Mouse (Mus musculus) liver, adult 2 months (tissue): ENCODE results near the gene Susd3.

Experiments
- CTCF ChIP-seq: fragments of 200-500 bp; IDR thresholded peaks from 2 replicates; pipeline ENCODE4 v1.5.1; 2011; ENCODE audit warnings: low read depth, low read length, control low read depth
- POLR2A ChIP-seq: fragments of 200-500 bp; IDR thresholded peaks from 2 replicates; pipeline ENCODE4 v1.6.1; 2011; ENCODE audit warnings: low read length, control low read depth; ENCODE audit not compliant: insufficient read depth; ENCODE audit errors: extremely low read depth

DNA sequence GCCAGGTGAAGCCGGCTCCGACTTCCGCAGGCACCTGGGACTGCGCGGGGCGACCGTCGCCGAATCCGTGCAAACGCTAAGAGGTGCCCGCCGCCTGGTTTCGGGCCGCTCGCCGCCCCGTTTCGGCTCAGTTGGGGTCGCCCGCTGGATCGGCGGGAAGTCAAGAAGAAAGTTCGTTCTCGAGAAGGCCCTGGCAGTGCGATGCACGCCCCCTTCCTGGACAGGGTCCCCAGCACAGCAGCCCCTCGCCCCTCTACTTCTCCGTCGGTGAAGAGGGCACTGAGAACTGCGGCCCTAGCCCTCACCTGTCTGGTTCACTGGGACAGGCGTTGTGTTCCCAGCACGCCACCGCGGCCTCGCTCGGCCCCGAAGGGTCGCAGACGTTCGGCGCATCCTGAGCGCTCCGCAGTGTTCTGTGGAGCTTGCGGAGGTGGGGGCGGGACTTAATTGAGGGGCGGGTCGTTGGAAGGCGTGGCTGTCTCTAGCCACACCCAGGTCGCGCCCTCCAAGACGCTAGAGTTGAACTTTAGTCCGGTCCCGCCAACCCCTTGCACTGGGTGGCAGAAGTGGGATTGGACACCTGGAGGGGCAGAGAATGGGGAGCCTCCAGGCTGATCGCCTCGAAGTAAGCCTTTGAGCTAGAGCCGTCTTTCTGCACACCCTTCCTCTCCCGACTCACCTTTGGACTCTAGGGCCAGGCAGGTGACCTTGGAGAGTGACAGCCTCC, 603 bp downstream of the Susd3 start:
- TF ChIP-seq CTCF (no peak), POLR2A (no peak)
